Mouse (Mus musculus): ENCODE data around the gene Apobec2.

Gene Apobec2

DNA sequence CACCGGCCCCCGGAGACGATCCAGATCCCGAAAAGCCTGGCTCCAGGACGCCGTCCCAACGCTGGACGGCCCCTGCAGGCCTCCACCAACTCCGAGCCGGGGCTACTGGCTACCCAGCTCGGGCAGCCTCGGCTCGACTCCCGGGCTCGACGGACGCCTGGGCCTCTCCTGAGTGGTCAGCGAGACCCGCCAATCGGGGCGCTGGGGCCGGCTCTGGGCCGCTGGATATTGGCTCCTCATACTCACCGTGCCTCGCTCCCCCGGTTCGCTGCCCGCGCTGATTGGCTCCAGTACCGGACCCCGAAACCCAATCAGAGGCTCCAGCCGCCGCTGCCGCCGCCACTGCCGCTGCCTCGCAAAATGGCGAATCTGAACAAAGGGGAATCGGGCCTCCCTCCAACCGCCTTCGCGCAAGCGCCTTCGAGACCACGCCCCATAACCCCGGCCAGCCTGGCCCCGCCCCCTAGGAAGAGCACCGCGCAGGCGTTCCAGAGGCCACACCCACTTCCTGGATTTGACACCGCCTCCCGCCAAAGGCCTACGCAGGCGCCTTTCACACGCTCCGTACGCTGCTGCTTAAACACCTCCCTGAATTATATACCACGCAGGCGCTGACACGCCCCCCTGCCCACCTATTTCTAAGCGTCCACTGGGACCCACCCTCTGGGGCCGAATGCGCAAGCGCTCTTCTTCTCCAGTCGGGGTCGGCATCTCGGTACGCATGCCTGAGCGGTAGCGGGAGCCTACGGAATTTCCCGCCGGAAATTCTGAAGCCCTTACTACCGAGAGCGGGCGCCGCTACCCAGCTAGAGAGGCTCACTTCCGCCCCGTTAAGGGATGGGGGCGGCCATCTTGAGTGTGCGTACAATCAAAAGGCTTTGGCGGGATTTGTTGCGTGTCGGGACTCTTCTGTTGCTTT lies 23.1 kb downstream of the Apobec2 start, which contains the start of the genes Nfya and Oard1:
Gene Nfya, minus strand, starts transcription at position 527 of the 919 bp plus-strand sequence.
Gene Oard1, plus strand, starts transcription at position 635 of the 919 bp plus-strand sequence.
- DNase-seq (ENCODE audit: low read depth, low spot score) = peak; percentile 100

DNA sequence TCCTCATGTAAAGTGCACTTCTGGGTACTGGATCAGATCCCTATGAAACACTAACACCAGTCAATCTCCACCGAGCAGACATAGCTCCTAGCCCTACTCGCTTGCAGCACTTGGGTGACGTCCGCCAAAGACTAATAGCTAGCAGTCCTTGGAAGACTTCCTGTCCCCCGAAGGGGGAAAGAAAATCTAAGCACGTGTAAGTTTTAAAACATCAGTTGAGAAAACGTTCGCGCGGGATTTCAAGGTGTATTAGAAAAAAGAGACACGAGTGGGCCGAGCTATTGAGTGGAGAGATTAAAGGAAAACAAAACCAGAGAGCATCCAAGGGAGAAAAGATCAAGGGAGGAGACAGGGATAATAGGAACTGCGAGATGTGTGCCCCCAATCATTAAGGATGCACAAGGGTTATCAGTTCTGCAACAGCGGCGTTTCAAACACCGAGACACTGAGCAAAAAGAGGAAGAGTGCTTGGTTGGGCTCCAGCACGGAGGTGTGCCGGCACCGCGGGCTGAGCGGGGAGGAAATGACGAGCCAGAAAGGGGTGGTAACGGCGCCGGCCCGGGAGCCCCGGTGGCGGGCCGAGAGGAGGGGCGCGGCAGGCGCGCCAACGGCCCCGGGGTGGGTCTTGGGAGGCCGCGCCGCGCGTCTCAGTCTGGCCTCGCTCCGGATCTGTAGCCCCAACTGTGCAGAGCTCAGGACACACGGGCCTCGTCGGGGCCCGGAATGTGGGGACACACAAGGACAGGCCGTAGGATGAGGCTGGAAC lies 24.0 kb downstream of the Apobec2 start:
- no peak for DNase-seq (ENCODE audit: low read depth, low spot score)

DNA sequence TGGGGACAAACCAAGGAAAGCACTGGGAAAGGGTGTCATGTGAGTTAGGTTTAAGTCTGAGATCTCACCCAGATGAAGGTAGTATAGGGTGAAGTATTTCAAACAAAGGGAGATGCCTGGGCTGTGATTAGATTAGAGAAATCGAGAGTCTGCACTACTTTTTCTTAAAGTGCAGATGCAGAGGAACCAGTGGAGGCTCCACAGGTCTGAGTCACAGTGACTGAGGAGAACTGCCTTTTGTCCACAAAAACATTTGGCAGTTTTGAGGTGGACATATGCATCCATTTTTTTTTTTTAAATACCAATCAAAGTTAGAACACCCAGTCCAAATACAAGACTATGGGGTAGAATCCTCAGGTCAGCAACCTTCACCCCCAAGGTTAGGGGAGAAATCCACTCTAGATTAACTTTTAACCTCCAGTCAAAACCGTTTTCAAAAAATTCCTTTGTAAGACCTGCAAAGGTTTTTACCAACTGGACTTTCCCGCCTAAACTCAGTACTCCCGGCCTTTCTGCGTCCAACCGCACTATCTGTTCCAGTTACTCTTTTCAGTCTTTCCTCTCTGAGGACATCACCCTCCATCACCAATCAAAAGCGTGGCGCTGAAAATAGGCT lies 24.7 kb downstream of the Apobec2 start:
- no peak for DNase-seq (ENCODE audit: low read depth, low spot score)

DNA sequence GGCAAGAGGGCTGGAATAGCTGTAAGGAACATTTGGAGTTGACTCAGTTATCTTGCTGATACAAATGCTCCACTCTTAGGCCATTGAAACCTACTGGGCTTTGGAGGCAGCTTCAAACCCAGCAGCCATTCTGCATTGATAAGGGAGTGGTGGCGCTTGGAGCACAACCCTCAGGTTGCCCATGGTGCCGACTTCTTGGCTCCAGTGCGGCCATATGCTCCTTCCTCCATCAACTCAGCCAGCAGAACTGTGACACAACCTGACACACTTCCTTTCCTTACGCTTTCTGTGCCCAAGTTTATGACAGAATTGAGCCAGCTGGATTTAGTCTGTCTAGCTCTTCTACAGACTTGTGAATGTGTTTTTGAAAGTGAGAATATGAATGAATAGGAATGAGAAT lies 25.6 kb downstream of the Apobec2 start:
- DNase-seq (ENCODE audit: low read depth, low spot score) = peak; percentile 46

DNA sequence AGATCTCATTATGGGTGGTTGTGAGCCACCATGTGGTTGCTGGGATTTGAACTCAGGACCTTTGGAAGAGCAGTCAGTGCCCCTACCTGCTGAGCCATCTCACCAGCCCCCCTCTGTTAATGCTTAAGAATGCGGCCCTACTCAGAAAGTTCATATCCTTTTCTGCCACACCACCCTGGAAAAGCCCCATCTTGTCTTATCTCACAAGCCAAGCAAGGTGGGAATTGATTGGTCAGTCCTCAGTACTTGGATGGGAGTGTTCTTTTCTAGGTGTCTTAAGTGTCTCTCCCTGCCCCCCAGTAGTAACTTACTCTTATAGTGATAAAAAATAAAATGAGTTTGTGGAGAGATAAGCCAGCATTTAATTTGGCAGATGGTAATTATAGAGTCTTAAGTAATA lies 28.0 kb downstream of the Apobec2 start:
- no peak for DNase-seq (ENCODE audit: low read depth, low spot score)

DNA sequence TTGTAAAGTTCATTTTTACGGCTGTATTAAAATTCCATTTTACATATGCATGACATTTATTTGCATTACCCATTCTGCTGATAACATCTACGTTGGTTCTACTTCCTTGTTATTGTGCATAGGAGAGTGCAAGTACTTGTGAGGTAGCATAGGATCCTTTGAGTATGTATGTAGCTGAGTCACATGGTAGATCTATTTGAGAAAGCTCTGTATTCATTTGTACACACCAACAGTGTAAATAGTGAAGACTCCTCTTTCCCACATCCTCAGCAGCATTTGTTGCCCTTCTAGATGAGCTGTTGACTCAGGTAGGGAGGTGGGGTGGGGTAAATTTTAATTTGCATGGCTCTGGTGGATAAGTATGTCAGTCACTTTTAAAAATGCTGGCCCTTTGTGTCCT lies 28.9 kb downstream of the Apobec2 start:
- DNase-seq (ENCODE audit: low read depth, low spot score) = no peak

DNA sequence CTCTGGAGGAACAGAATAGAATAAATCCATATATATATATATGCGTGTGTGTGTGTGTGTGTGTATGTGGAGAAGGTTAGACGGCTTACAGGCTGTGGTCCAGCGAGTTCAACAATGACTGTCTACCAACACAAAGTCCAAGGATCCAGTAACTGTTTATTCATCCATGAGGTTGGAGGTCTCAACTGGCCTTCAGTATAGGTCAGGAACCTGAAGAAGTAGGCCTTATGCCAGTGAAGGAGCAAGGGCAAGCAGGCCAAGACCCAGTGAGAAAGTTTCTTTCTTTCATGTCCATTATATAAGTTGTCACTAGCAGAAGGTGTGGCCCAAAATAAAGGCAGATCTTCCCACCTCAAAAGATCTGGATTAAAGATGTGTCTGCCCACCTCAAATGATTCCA lies 30.0 kb downstream of the Apobec2 start:
- DNase-seq (ENCODE audit: low read depth, low spot score) = no peak

DNA sequence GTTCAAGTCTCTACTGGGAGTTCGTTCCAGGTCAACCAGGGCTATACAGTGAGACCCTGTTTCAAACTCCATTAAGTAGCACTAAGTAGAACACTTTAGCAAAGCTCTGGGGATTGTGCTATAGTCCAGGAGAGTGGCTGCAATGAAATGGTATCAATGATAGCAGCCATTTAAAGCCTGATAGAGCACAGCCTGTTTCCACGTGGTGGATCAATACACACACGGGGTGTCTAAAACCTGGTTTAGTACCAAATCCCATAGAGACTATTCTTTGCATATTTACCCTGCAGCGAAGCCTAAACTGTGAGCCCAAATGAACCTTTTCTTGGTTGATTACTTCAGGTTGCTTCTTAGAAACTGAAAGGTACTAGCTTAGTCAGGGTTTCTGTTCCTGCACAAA lies 31.0 kb downstream of the Apobec2 start:
- DNase-seq (ENCODE audit: low read depth, low spot score) = no peak

DNA sequence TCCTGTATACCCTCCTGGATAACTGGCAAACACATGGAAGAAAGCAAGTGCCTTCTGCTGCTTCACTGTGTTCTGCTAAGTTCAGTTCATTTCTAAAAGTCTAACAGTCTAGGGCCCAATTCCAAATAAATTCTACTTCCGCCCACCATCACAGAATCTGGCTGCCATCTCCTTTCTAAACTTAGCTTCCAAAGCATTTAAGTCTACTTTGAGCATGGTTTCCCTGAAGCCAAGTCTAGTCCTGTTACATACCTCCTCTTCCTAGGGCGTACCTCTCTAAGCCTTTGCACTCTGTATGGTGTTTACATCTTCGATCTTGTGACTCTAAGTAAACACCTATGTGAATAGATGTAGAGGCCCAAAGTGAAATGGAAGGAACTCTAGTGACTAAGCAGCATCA lies 40.1 kb downstream of the Apobec2 start:
- peak; percentile 92 for DNase-seq (ENCODE audit: low read depth, low spot score)

DNA sequence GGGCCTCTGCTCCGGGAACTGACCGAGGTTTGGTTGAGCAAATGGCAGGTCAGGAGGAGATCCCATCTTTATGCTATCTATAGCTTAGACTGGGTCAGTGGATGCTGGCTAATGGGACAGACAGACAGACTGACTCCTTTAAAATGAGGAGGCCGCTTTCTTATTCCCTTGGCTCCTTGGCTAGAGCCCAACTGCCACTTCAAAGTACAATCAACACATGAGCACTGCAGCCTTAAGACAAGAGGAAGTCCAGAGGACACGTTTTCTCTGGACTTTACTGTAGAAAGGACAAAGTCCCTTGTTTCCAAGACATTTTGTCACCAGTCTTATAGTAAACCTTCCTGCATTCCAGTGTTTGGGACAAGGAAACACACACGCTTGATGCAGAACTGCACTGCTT lies 41.3 kb downstream of the Apobec2 start:
- DNase-seq (ENCODE audit: low read depth, low spot score) = no peak

DNA sequence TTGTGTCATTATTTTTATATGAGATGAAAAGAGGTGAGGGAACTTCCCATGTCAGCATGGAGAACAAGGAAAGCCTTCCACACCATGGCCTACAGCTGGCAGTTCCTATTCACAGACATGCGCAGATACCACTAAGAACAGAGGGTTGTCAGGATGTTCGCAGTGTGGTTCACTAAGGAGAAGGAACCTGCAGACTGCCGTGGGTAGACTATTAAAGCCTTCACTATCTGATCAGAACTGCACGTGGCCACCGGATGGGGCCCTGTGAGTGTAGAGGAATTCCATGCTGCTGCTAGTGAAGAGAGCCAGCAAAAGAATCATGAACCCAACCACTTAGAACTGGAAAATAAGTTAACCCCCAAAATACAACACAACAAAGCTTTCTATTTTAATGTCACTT lies 43.3 kb downstream of the Apobec2 start:
- DNase-seq (ENCODE audit: low read depth, low spot score) = no peak

DNA sequence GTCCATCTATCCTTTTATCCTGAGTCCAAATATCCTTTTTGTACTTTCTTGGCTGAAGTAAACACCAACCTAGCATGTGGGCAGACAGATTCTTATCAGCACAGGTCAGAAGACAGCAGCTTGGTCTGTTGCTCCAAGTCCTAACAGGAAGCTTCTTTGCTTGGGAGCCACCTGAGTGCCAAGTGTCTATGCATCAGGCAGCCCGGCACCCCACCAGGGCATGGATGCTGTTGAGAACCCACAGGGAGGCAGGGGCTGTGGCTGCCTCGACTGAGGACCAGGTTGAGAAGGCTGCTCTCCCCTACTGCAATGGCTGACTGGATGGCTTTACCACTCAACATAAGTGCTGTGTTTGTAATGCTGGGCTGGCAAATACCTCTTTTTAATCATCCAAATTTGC lies 44.1 kb downstream of the Apobec2 start:
- DNase-seq (ENCODE audit: low read depth, low spot score) = no peak

DNA sequence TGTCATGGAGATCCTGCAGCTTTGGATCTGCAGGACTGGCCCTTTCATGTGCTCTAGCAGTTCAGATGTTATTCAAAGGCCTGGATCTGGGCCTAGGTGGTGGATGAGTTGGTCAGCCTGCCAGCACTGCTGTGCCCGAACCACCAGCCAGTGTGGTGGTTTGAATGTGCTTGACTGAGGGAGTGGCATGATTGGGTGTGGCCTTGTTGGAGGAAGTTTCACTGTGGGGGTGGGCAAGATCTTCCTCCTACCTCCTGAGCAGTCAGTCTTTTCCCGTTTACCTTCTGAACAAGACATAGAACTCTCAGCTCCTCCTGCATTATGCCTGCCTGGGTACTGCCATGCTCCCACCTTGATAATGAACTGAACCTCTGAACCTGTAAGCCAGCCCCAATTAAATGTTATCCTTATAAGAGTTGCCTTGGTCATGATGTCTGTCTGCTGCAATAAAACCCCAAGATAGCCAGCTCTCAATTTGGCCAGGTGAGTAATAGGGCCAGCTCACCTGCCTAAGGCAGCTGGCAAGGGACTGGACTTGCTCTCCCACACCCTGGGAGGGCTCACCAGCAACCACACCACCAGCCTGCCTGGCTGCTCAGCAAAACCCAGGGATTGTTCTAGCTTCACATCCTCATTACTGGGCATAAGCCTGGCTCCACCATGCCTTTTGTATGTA lies 46.8 kb downstream of the Apobec2 start:
- no peak for DNase-seq (ENCODE audit: low read depth, low spot score)

DNA sequence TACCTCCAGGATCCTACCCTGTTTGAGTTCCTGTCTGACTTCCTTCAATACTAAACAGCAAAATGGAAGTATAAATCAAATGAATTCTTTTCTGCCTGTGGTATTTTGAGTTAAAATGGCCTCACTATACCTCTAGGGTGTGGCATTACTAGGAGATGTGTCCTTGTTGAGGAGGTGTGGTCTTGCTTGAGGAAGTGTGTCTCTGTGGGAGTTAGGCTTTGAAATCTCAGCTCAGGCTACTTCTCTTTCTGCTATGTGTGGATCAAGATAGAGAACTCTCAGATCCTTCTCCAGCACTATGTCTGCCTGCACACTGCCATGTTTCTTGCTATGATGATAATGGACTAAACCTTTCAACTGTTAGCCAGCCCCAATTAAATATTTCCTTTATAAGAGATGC lies 53.7 kb downstream of the Apobec2 start:
- DNase-seq (ENCODE audit: low read depth, low spot score) = no peak

DNA sequence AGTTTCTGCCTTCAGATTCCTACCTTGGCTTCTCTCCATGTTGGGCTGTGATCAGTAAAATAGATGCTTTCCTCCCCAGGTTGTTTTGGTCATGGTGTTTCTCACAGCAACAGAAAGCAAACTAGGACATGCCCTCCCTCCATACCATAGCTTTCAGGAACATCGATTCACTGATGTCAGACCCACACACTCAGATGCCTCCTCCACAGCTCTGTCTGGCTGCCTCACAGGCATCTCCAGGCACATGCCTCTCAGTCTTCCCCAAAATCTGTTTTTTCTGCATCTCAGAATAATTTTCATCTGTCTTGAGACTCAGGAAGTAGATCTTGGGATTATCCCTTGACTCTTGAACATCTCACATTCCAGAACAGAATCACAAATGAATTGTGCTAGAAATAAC lies 56.6 kb downstream of the Apobec2 start:
- DNase-seq (ENCODE audit: low read depth, low spot score) = peak; percentile 64

DNA sequence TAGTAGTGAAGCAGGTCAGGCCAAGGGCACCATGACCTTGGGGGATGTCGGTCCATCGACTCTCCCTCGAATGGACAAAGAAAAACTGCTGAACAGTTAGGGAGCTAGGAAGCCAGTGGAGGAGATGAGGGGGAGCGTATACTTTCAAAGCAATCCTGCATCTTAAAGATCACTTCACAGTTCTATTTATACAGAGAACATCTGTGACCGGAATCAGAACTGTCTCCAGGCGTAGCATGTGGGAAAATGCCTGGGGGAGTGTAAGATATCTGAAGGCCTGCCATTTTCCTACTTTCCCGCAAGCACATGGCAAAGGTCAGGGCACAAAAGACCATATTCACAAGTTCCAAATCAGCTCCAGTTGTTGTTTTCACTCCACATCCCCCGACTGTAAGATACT lies 59.7 kb downstream of the Apobec2 start:
- peak; percentile 66 for DNase-seq (ENCODE audit: low read depth, low spot score)

DNA sequence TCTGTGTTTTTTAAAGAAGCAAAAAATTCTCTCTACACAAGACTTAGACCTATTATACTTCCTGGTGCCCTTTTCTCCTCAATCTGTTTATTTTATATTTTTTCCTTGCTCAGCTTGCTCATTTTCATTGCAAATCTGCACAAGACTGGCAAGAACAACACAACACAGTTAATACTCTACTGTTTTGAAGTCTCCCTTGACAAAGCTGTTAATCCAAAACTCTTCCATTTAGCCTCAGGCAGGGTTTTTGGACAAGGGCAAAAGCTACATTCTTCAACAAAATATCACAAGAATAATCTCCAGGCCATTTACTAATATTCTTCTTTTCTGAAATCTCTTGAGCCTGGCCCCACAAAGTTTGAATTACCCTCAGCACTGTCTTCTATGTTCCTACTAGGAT lies 61.1 kb downstream of the Apobec2 start:
- DNase-seq (ENCODE audit: low read depth, low spot score) = no peak

Measured in telencephalon, adult 2 months (tissue).